Mouse (Mus musculus): ENCODE measurements at regions not wholly inside any gene's neighbourhood (a gene's known extent, or its start where the extent isn't known, plus 50 kb on each side); places are given as distances from the start of the nearest gene placed in this dataset.
A peak's percentile ranks its signal among the peaks of the same experiment; 100 is the strongest.
"Not testable (repeated sequence)": the region's sequence is repeated elsewhere in the genome, so short reads cannot be mapped to it uniquely, and the experiment has no call there.

DNA sequence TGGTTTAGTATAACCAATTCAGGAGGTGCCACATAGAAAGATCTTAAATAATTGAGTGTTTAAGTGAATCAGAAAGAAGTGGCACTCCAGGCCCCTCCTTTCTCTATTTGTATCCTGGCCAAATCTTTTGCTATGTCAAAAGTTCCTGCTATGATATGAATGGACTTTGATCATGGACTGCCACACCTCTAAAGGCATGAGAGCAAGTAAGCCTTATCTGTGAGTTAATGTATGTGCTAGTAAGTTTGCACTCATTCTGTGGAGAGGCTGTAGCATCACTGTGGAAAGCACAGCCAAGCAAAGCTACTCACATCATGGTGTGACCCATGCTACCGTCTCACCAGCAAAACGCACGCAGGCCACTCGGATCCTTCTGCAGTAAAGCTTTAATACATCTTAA lies 140.2 kb downstream of the Jrkl start:
- DNase-seq: no peak

DNA sequence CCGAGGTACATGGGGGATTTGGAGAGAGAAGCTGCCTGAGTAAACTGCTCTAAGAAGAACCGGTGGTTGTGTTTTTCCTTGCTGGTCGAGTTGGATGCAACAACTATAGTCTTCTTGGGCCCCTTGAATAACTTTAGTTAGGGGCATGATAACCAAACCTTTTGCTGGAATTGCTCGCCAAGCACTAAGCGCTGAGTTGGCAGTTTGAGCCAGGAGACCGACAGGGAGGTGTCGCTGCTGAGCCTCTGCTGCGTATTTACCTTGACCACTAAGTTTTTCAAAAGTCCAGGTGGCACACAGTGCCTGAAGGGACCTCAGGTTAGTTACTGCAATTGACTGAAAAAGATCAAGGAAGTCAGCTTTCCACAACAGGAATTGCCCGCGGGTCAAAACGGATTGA lies 162.0 kb downstream of the Jrkl start:
- DNase-seq: no peak

DNA sequence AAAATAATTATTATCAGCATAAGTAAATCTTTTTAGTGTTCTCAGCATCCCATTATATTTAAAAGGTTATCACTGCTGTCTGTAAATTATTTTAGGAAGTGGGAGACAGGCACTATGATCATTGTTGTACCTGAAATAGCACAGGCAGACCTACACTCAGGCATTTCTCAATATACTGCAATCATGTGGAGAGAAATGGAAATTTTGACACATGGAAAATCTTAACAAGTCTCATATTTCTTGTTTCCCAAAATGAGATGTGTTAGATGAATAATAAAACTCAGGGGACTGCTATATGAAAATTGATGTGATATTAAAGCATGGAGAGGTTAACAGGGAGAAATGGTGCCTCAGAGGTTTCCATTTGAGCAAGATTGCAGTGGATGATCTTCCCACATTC lies 196.6 kb downstream of the Jrkl start:
- no peak for DNase-seq

- no peak for DNase-seq
Observed at GRCm38 (mm10) chr9:13019025-13019424, 226.6 kb downstream of the Jrkl start.

DNA sequence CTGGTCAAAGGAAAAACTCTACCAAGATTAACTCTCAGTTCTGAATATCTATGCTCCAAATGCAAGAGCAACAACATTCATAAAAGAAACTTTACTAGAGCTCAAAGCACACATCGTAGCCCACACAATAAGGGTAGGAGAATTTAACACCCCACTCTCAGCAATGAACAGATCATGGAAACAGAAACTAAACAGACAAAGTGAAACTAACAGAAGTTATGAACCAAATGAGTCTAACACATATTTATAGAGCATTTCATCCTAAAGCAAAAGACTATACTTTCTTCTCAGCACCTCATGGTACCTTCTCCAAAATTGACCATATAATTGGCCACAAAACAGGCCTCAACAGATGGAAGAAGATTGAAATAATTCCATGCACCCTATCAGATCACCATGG lies 262.4 kb downstream of the Jrkl start:
- not testable (repeated sequence) for DNase-seq

GRCm38 (mm10) chr9:12973022-12973421 lies 272.6 kb downstream of the Jrkl start:
- no peak for DNase-seq

- DNase-seq: no peak
Observed at GRCm38 (mm10) chr9:12960337-12960736, 285.3 kb downstream of the Jrkl start.

GRCm38 (mm10) chr9:12946088-12946487 lies 299.5 kb downstream of the Jrkl start:
- no peak for DNase-seq

- no peak for DNase-seq
Observed at GRCm38 (mm10) chr9:12945476-12945875, 300.2 kb downstream of the Jrkl start.

DNA sequence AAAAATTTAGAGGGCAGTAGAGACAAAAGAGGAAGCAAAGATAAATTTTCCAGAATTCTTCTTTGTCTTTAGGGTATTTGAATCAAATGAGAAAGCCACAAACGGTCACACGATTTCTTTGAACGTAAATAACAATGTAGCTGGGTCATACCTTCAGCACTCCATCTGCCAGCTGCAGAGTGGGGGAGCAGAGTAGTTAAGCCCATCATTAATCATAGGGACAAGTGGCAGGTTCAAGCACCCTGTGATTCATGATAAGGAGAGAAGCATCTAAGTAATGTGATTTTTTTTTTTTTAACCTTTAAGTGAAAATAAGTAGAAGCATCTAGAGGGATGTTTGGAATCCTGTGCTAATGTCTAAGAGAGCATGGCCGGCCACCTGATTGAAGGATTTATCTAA lies 300.6 kb downstream of the Jrkl start:
- no peak for DNase-seq

- DNase-seq: no peak
Observed at GRCm38 (mm10) chr9:12935016-12935415, 310.6 kb downstream of the Jrkl start.

GRCm38 (mm10) chr9:12925549-12926186 lies 320.0 kb downstream of the Jrkl start:
- DNase-seq: no peak

DNA sequence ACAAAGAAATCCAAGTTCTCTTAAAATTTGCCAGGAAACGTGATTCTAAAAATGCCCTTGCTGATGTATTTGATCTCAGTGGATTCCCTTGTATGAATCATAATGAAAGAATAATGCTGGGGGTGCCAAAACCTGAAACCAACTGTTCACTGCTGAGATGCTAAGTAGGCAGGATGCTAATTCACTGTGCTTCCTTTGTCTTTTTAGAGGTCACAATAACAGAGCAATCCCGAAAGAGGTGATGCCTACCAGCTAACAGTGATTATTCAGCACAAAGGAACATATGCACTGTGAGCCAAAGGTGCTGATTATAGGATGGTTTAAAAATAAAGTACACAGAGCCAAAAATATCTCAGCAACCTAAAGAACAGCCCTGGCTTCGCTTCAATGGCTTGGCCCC lies 344.9 kb downstream of the Jrkl start:
- no peak for DNase-seq

DNA sequence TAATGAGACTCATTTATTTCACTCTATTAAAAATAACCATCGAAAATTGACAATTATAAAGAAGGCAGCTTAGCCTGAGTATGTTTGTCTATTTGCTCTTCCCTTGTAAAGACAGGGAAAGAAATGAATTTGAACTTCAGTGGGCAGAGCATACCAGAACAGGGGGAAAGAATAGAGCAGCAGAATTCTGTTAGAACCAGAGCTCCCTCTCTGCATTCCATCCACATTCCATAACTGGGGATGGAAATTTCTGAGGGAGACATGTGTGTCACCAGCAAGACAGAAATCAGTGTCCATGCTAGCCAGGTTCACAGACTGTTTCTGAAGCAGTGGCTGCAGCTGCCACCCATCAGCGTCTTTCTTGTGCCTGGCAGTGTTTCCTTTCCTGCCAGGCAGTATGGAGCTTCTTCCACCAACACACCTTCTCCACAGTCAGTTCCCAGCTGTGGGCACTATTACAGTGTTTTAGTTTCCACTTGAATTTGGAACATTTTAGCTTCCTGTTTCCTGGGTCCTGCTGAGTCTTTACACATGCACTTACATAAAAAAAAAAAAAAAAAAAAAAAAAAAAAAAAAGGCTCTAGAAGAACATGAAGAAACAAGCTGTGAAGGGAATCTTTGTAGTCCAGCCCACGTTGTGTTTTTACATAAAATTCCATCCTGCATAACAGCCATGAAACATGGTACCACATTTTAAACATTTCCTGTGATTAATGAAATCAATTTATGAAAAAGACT lies 365.7 kb downstream of the Jrkl start:
- no peak for DNase-seq

GRCm38 (mm10) chr9:12876496-12876895 lies 369.1 kb downstream of the Jrkl start:
- peak in 1 of 2 experiments; percentile 44 for DNase-seq

DNA sequence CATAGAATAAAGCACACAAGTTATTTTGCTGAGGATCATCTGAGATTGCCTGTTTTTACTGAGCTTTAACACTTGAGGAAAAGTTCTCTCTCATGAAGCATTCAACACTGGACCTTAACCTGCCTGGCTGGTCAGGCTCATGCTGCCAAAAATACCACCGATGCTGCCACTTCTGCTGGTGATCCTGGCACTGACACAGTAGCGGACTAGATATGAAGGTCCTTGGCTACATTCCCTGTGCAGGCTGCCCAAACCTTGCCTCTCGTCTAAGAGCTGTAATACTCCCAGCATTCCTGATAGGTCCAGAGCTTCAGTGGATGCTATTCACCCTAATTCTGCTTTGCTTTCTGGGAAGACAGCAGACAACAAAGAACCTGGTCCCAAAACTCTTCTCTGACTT lies 374.7 kb downstream of the Jrkl start:
- DNase-seq: peak; percentile 58 to 65

Data from cerebellum, postnatal 10 days (tissue).